Mouse (Mus musculus) kidney, adult 2 months (tissue): ENCODE measurements around the gene Gmfg.

Experiments
- CTCF ChIP-seq: fragments of 200-500 bp; conservative IDR thresholded peaks from 2 replicates; pipeline ENCODE4 v1.5.1; 2011; ENCODE audit warnings: low read depth, mild to moderate bottlenecking, control low read depth, low read length, moderate library complexity, mixed read lengths; ENCODE audit not compliant: insufficient read depth, insufficient read length
- POLR2A ChIP-seq: fragments of 200-500 bp; IDR thresholded peaks from one replicate; pipeline ENCODE4 v1.6.1; 2011; ENCODE audit warnings: low read depth, low read length, control low read depth

DNA sequence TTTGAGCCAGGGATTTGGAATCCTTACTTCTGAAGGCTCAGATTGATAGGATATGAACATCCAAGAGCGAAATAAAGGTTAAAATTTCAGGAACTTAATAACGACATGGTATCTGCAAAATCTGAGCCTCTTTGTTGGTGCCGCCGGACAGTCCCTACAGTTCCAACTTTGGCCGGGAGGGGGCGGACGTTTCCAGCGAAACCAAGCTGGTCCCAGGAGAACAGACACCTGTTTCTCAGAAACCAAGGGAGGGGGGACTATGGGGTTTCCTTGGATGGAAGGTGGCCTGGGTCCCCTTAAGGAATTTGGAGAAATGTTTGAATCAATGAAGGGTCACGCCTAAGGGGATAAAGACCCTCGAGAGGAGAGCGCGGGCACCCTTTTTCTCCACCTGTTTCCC is 9.2 kb downstream of the Gmfg start:
- TF ChIP-seq POLR2A (no peak), CTCF (peak; percentile 77)
